Mouse (Mus musculus): ENCODE results near the gene Cux1. TPM values are rescaled to one million over a fixed set of nuclear protein-coding genes. Genes with fewer than 3 reads are reported as not detected.

The Cux1 gene
- polyA plus RNA-seq, 1 experiment from 2014 or later = 146 TPM

DNA sequence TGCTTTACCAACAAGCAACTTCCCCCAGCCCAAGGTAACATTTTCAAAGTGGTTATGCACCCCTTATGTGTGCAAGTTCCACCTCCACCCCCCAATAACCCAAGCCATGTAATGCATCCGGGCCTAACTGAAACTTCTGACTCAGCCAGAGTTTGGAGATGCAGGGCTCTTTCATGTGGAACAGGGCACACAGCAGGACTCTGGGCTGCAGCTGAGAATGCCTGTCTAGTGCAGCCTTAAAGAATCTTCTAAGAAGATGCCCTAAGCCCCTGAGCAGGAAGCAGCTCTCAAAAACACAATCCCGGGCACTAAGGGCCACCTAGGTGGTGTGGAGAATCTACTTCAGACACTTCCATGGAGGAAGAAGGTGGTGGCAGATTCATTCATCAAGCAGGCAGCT is 16.6 kb downstream of the Cux1 start:
- H3K4me2 ChIP-seq (replicated peaks) = no peak overlapping the region
- H3K4me1 ChIP-seq = peaks cover 46% of the 10 kb centered on the region
- H3K27me3 ChIP-seq = no peaks in the 10 kb centered on the region
- no peak overlapping the region for H3K9ac ChIP-seq (replicated peaks)
- H3K27ac ChIP-seq (replicated peaks) = no peak overlapping the region
- no peak overlapping the region for H3K4me3 ChIP-seq
- no peaks in the 10 kb centered on the region for H3K9me3 ChIP-seq
- no peaks in the 10 kb centered on the region for H3K36me3 ChIP-seq
- ATAC-seq (replicated peaks) = no peak
- WGBS = 12% methylated on average over 2 of the region's 2 CpGs

- H3K9me3 ChIP-seq = no peaks in the 10 kb centered on the region
- no peak overlapping the region for H3K4me2 ChIP-seq (replicated peaks)
- H3K9ac ChIP-seq (replicated peaks) = no peak overlapping the region
- H3K27ac ChIP-seq (replicated peaks) = no peak overlapping the region
- WGBS = 29% methylated on average over 2 of the region's 2 CpGs
- no peaks in the 10 kb centered on the region for H3K27me3 ChIP-seq
- no peak; the same call in 1 of the 2 replicates for ATAC-seq (replicated peaks)
- no peak overlapping the region for H3K4me3 ChIP-seq
- no peaks in the 10 kb centered on the region for H3K36me3 ChIP-seq
- peaks cover 45% of the 10 kb centered on the region for H3K4me1 ChIP-seq
These were observed 18.5 kb downstream of the Cux1 start for GRCm38 (mm10) chr5:136548776-136549175.

GRCm38 (mm10) chr5:136545061-136545460 is 22.2 kb downstream of the Cux1 start:
- no peaks in the 10 kb centered on the region for H3K27me3 ChIP-seq
- WGBS = 95% methylated on average over 4 of the region's 4 CpGs
- no peak overlapping the region for H3K27ac ChIP-seq (replicated peaks)
- H3K36me3 ChIP-seq = no peaks in the 10 kb centered on the region
- H3K9me3 ChIP-seq = no peaks in the 10 kb centered on the region
- no peak for ATAC-seq (replicated peaks)
- H3K9ac ChIP-seq (replicated peaks) = no peak overlapping the region
- peaks cover 30% of the 10 kb centered on the region for H3K4me1 ChIP-seq
- no peak overlapping the region for H3K4me2 ChIP-seq (replicated peaks)
- no peak overlapping the region for H3K4me3 ChIP-seq

DNA sequence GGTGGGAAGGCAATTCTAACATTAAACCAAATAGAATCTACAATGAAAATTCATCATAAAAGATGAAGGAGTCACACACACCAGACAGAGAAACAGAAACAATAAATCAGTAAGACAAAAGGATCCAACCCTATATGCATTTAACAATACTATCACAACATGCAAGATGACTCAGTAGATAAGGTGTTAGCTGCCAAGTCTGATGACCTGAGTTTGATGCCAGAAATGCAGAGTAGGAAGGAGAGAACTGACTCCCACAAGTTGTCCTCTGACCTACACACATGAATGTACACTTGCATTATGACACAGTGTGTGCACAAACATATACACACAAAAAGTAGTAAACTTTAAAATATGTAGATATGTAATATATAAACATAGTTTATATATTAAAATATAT is 24.1 kb downstream of the Cux1 start:
- H3K9me3 ChIP-seq = no peaks in the 10 kb centered on the region
- H3K4me3 ChIP-seq = no peak overlapping the region
- no peak overlapping the region for H3K4me2 ChIP-seq (replicated peaks)
- peaks cover 18% of the 10 kb centered on the region; the same call in 1 of the 2 replicates for H3K4me1 ChIP-seq
- no peaks in the 10 kb centered on the region for H3K36me3 ChIP-seq
- H3K9ac ChIP-seq (replicated peaks) = no peak overlapping the region
- H3K27me3 ChIP-seq = no peaks in the 10 kb centered on the region
- no peak overlapping the region for H3K27ac ChIP-seq (replicated peaks)
- ATAC-seq (replicated peaks) = no peak

DNA sequence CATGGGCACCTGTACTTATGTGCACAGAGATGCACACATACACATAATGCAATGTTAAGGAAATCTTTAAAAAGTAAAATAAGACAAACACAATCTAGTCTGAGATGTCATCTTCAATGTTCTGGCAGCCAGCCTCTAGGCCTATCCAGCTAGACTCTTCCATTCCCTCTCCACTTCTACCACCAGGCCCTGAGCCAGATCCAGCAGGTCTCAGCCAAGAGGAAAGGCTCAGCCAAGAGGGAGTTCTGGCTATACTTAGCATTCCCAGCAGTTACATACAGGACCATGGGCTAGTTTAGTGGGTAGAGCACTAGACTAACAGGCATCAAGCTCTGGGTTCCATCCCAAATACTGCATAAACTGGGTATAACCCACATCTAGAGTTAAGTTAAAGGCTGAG is 26.3 kb downstream of the Cux1 start:
- Histone ChIP-seq H3K4me1 (peaks cover 17% of the 10 kb centered on the region; the same call in 1 of the 2 replicates), H3K4me2 (replicated peaks) (no peak overlapping the region), H3K4me3 (no peak overlapping the region), H3K9ac (replicated peaks) (no peak overlapping the region), H3K27me3 (no peaks in the 10 kb centered on the region), H3K27ac (replicated peaks) (no peak overlapping the region), H3K36me3 (no peaks in the 10 kb centered on the region), H3K9me3 (no peaks in the 10 kb centered on the region)
- no peak for ATAC-seq (replicated peaks)

DNA sequence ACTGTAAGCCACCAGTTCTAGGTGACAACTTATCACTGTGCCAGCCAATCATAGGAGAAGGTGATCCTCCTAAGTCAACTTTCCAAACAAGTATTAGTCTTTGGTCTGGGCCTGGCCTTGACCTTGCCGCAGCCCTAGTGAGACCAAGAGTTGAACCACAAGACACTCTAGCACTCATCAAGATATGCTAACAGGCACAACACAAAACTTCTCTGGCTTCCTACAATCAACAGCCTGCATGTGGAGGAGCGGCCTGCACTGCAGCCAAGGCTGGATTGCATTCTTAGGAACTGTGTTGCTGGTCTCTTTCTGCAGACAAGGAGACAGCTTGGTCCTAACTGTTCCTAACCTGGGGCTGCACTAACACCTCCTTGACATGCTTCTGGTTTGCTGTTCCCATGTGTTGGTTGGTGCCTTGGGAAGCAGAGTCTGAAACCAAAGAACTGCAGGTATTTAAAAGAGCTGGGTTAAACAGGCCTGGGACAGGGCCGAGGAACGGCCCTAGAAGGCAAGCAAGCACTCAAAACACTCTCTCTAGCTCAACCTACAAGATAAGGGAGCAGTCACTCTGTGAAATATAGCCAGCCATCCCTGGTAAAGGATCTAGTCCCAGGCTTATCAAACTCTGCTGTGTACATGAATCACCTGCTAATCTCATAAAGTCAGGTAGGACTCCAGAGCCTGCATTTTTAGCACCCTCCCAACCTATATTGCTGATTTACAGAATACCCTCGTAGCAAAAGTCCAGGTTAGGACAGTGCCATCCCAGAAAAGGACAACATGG is 27.0 kb downstream of the Cux1 start:
- Histone ChIP-seq H3K4me2 (replicated peaks) (no peak overlapping the region), H3K9ac (replicated peaks) (no peak overlapping the region), H3K9me3 (no peaks in the 10 kb centered on the region), H3K36me3 (no peaks in the 10 kb centered on the region), H3K27me3 (no peaks in the 10 kb centered on the region), H3K4me1 (peaks cover 12% of the 10 kb centered on the region; the same call in 1 of the 2 replicates), H3K4me3 (no peak overlapping the region), H3K27ac (replicated peaks) (no peak overlapping the region)
- no peak for ATAC-seq (replicated peaks)
- 88% methylated on average over 5 of the region's 5 CpGs for WGBS

- H3K27me3 ChIP-seq = no peaks in the 10 kb centered on the region
- H3K9ac ChIP-seq (replicated peaks) = no peak overlapping the region
- H3K4me1 ChIP-seq = peaks cover 12% of the 10 kb centered on the region; the same call in 1 of the 2 replicates
- H3K4me2 ChIP-seq (replicated peaks) = no peak overlapping the region
- no peak overlapping the region for H3K4me3 ChIP-seq
- WGBS = 84% methylated on average over 4 of the region's 4 CpGs
- ATAC-seq (replicated peaks) = no peak
- no peaks in the 10 kb centered on the region for H3K9me3 ChIP-seq
- no peak overlapping the region for H3K27ac ChIP-seq (replicated peaks)
- no peaks in the 10 kb centered on the region for H3K36me3 ChIP-seq
These were observed 30.5 kb downstream of the Cux1 start for GRCm38 (mm10) chr5:136536753-136537152.

- Histone ChIP-seq H3K27me3 (no peaks in the 10 kb centered on the region), H3K4me3 (no peak overlapping the region), H3K4me1 (peaks cover 12% of the 10 kb centered on the region; the same call in 1 of the 2 replicates), H3K9me3 (no peaks in the 10 kb centered on the region), H3K36me3 (no peaks in the 10 kb centered on the region), H3K9ac (replicated peaks) (no peak overlapping the region), H3K27ac (replicated peaks) (no peak overlapping the region), H3K4me2 (replicated peaks) (no peak overlapping the region)
- ATAC-seq (replicated peaks) = no peak
- 65% methylated on average over 5 of the region's 5 CpGs for WGBS
These were observed 31.1 kb downstream of the Cux1 start for GRCm38 (mm10) chr5:136535976-136536725.

GRCm38 (mm10) chr5:136535204-136535603 is 32.1 kb downstream of the Cux1 start:
- Histone ChIP-seq H3K4me2 (replicated peaks) (no peak overlapping the region), H3K9me3 (no peaks in the 10 kb centered on the region), H3K27me3 (no peaks in the 10 kb centered on the region), H3K4me1 (peaks cover 3% of the 10 kb centered on the region; the same call in 1 of the 2 replicates), H3K9ac (replicated peaks) (no peak overlapping the region), H3K4me3 (no peak overlapping the region), H3K27ac (replicated peaks) (no peak overlapping the region), H3K36me3 (no peaks in the 10 kb centered on the region)
- no peak for ATAC-seq (replicated peaks)
- 69% methylated on average over 1 of the region's 1 CpGs for WGBS

DNA sequence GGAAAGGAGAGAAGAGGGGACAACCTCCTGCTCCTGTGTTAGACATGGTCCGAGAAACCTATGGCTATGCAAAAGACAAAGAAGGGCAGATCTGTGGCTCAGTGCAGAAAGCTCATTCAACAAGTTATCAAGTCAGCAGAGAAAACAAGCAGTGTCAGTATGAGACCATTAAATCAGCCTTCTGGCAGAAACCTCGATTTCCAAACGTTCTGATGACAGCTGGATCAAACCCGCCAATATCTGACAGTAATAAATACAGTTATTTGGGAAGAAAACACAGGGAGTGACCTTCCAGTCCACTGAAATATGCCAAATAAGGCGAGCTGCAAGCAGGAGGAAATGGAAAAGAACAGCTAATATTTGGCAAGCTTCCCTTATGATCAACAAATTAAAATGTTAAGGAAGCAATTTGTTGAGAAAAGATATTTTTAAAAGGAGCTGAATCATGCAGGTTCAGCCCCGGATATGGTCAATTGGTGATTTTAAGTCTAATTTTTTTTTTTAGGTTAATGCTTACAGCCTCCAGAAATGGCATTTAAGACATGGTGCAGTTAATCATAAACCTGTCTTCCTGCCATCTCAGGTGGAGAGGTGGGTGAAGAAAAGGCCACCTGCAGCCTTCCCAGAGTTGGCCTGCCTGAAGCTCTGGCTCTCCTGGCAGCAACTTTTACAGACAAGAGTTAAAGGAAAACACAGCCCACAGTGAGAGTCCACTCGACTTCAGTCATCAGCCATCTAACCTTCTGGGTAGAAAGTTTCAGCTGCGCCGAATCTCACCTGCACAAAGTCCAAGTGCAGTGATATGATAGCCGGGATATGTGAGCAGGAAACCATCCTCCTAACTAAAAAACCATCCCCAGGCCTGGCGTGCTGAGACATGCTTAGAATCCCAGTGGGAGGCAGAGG is 33.7 kb downstream of the Cux1 start:
- Histone ChIP-seq H3K9ac (replicated peaks) (no peak overlapping the region), H3K27ac (replicated peaks) (no peak overlapping the region), H3K9me3 (no peaks in the 10 kb centered on the region), H3K36me3 (no peaks in the 10 kb centered on the region), H3K27me3 (no peaks in the 10 kb centered on the region), H3K4me2 (replicated peaks) (no peak overlapping the region), H3K4me1 (no peaks in the 10 kb centered on the region), H3K4me3 (no peak overlapping the region)
- 83% methylated on average over 11 of the region's 11 CpGs for WGBS
- ATAC-seq (replicated peaks) = no peak

- Histone ChIP-seq H3K4me3 (no peak overlapping the region), H3K9me3 (no peaks in the 10 kb centered on the region), H3K27me3 (no peaks in the 10 kb centered on the region), H3K4me2 (replicated peaks) (no peak overlapping the region), H3K36me3 (no peaks in the 10 kb centered on the region), H3K9ac (replicated peaks) (no peak overlapping the region), H3K4me1 (no peaks in the 10 kb centered on the region), H3K27ac (replicated peaks) (no peak overlapping the region)
- WGBS = 81% methylated on average over 2 of the region's 2 CpGs
- ATAC-seq (replicated peaks) = no peak
These were observed 35.5 kb downstream of the Cux1 start for GRCm38 (mm10) chr5:136531674-136532365.
